Mouse (Mus musculus) thymus, postnatal 36 days (tissue): ENCODE measurements around the gene Hist2h2aa1.
"Not testable (repeated sequence)": the region's sequence is repeated elsewhere in the genome, so short reads cannot be mapped to it uniquely, and the experiment has no call there.

Experiments
- DNase-seq, 2 experiments: peaks; one replicate each; pipeline ENCODE4 v3.0.0; 2022; ENCODE audit warnings: mixed read lengths in 2 of 2

Hist2h2aa1 gene

DNA sequence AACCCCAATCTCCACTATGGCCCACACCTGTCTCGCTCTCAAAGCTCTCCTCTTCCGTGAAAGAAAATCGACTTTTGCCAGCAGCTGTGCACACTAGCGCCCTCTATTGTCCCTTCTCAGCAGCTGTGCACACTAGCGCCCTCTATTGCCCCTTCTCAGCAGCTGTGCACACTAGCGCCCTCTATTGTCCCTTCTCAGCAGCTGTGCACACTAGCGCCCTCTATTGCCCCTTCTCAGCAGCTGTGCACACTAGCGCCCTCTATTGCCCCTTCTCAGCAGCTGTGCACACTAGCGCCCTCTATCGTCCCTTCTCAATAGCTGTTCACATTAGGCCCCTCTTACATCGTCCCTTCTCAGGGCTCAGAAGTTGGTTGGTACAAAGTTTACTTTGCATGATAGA, 42.0 kb downstream of the Hist2h2aa1 start:
- not testable (repeated sequence) for DNase-seq

DNA sequence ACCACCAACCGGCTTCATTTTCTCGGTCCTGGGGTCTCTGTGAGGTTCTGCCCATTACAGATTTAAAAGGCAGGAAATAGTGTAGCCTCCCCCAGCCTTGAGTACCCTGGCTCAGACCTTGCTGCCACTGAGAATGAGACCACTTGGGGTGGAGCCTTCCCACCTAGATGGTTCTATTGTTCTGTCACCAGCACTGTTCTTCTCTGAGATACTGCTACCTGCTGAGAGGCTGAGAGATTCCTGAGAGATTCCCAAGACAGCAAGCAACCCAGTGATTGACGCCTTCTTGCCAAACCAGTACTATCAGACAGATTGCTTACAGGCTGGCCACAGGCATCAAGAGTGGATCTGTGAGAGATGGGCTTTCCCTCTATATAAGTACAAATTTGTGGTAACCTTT, 43.9 kb downstream of the Hist2h2aa1 start:
- DNase-seq, result no peak

DNA sequence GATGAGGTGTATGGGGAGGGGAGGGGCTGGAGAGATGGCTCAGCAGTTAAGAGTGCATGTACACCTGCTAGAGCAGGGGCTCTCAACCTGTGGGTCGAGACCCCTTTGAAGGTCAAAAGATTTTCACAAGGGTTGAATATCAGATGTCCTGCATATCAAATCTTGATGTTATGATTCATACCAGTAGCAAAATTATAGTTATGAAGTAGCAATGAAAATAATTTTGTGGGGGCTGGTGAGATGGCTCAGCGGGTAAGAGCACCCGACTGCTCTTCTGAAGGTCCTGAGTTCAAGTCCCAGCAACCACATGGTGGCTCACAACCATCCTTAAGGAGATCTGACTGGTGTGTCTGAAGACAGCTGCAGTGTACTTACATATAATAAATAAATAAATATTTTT, 45.4 kb downstream of the Hist2h2aa1 start:
- DNase-seq, result not testable (repeated sequence)

DNA sequence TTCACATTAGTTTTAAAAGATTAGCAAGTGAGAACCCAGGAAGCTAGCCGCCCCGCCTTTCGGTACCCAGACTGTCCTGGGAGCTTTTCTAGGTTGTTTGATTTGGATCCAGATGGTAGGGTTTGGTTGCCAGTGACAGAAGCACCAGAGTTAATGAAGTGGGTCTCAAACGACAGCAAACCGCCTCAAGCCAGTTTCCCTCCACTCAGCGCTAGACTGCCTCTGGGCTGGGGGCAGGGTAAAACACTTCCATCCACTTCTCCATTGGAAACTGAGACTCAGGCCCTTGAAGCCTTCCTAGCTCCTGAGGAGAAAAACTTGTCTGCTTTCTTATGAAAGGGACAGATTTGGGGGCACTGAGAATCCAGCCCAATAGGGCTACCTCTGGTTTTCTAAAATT, 47.3 kb downstream of the Hist2h2aa1 start:
- no peak for DNase-seq

DNA sequence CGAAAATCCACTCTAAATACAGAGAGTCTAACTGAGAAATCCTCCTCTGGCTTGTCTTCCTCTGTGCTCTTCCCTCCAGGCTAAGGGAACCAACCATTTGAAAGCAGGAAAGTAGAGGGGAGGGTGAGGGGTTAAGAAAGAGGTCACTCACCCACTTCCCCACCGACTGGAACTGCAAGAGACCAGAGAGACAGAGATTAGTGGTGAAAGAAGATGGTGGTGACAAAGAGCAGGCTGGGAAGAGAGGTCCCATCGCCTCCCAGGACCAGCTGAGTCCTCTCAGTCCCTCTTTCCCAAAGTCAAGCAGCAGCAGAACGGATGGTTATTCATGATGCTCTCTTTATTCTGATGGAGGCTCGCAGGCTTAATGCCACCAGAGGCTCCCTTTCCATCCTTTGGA, 48.1 kb downstream of the Hist2h2aa1 start:
- DNase-seq, result no peak

DNA sequence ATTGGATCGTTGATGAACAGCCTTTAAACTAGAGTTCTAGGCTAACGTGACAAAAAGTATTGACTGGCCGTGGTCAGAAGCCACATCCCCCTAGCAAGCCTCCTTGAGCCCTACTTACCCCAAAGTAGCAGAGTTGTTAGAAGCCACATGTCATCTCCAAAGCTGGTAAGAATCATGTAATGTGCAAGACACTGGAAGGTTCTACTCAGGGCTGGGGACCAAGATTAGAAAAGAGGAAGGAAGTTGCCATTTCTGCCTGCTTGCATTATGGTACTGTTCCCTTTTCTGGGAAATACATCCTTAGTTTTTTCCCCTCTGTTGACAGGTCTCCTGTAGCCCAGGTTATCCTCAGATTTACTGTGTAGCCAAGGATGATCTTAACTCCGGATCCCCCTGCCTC, 48.5 kb downstream of the Hist2h2aa1 start, which contains the start of gene Fcgr1:
TSS of gene Fcgr1 (minus strand) at position 183 of the 400 bp plus-strand sequence.
- no peak for DNase-seq
